Mouse (Mus musculus) hindbrain, embryonic 10.5 days (tissue): Measurements from ENCODE around the gene Trim24. TPM values are rescaled to one million over a fixed set of nuclear protein-coding genes. Genes with fewer than 3 reads are reported as not detected.
A peak's percentile ranks its signal among the peaks of the same experiment; 100 is the strongest.
"Not testable (repeated sequence)": the region's sequence is repeated elsewhere in the genome, so short reads cannot be mapped to it uniquely, and the experiment has no call there.

Source experiments
- DNase-seq: peaks from one replicate; pipeline ENCODE4 v3.0.0-alpha.2; 2017; ENCODE audit warnings: low spot score
- H3K27ac ChIP-seq: fragments of 300-500 bp; sonication (generic); 2 replicates; pipeline ENCODE4 v1.5.1; 2016; ENCODE audit warnings: mild to moderate bottlenecking, moderate library complexity
- H3K27me3 ChIP-seq: fragments of 300-500 bp; sonication (generic); 2 replicates; pipeline ENCODE4 v1.6.1; 2016; ENCODE audit warnings: mild to moderate bottlenecking; ENCODE audit not compliant: poor library complexity, insufficient read depth, severe bottlenecking
- H3K36me3 ChIP-seq: fragments of 300-500 bp; sonication (generic); 2 replicates; pipeline ENCODE4 v1.6.1; 2016; ENCODE audit warnings: mild to moderate bottlenecking, moderate library complexity
- H3K4me1 ChIP-seq: fragments of 300-500 bp; sonication (generic); replicated peaks from 2 replicates; pipeline ENCODE4 v1.6.1; 2016; ENCODE audit warnings: mild to moderate bottlenecking
- H3K4me3 ChIP-seq: fragments of 300-500 bp; sonication (generic); 2 replicates; pipeline ENCODE4 v1.5.1; 2016; ENCODE audit warnings: mild to moderate bottlenecking, moderate library complexity
- H3K9me3 ChIP-seq: fragments of 300-500 bp; sonication (generic); 2 replicates; pipeline ENCODE4 v1.6.1; 2016; ENCODE audit warnings: mild to moderate bottlenecking, moderate library complexity
- WGBS: fragments of 180-500 bp; shearing (Covaris S2); methylation state at CpG from one replicate; pipeline ENCODE4 v1.1.7; 2016; 5-methylcytosine and 5-hydroxymethylcytosine counted together
- polyA plus RNA-seq: library from polyadenylated mRNA; unstranded; fragments of >200 nt; fragmentation: Nextera tagmentation; extraction: Ambion mirVana; gene quantifications from 2 replicates; pipeline ENCODE4 v1.2.1, GENCODE M21; 2016

Gene Trim24
- polyA plus RNA-seq, 1 experiment from 2014 or later: 22.5 TPM

DNA sequence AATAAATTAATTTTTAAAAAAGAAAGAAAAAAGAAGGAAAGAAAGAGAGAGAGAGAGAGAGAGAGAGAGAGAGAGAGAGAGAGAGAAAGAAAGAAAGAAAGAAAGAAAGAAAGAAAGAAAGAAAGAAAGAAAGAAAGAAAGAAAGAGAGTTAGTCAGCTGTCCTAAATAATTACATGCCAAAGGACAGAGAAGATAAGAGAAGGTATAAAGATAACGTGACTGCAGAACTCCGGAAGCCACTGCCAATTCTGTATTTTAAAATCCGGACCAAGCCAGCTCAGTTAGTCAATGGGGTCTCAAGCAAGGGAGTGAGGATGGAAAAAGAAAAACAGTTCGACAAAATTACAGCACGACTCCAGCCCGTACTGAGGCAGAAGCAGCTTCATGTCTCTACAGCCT, 25.7 kb upstream of the Trim24 start:
- DNase-seq, H3K4me3 ChIP-seq, H3K9me3 ChIP-seq, H3K36me3 ChIP-seq, H3K4me1 ChIP-seq, H3K27me3 ChIP-seq, H3K27ac ChIP-seq: not testable (repeated sequence)
- WGBS: 90% methylated on average over 6 of the region's 6 CpGs

DNA sequence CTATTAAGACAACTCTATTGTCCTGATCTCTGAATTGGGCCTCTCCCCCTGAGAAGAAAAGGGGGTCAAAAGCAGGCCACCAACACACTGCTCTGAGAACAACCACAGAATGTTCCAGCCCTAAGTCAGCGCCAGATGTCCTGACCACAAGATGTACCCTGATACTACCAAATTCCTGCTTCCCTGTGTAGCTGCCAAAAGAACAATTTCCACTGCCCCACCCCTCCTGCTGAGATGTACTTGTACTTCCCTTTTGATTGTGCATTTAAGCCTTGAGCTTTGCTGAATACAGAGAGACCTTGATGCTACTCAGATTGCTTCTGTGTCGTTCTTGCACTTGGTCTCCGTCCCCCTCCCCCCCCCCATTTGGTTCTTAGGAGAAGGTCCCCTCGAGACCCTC, 23.1 kb upstream of the Trim24 start:
- not testable (repeated sequence) for H3K9me3 ChIP-seq, H3K36me3 ChIP-seq, H3K4me3 ChIP-seq, H3K27me3 ChIP-seq, DNase-seq, H3K27ac ChIP-seq, H3K4me1 ChIP-seq
- 83% methylated on average over 4 of the region's 4 CpGs for WGBS

DNA sequence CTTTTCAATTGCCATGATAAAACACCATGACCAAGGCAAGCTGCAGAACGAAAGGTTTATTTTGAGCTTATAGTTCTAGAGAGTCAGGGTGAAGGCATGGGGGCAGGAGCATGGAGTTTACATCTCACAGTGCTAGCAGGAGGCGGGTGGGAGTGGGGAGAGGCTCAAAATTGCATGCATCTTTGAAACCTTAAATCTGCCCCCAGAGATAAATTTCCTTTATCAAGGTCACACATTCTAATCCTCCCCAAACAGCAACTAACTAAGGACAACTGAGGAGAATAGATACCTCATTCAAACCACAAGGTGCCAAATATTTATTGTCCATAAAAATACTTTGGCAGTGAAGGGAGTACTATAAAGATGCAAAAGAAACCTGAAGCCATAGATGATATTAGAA, 19.3 kb upstream of the Trim24 start:
- Histone ChIP-seq H3K27me3 (no peaks in the 10 kb centered on the region), H3K4me1 (no peaks in the 10 kb centered on the region), H3K9me3 (peaks cover 9% of the 10 kb centered on the region; the same call in 1 of the 2 replicates), H3K4me3 (no peak overlapping the region), H3K36me3 (no peaks in the 10 kb centered on the region), H3K27ac (no peak overlapping the region)
- 90% methylated on average over 2 of the region's 2 CpGs for WGBS
- DNase-seq: no peak

DNA sequence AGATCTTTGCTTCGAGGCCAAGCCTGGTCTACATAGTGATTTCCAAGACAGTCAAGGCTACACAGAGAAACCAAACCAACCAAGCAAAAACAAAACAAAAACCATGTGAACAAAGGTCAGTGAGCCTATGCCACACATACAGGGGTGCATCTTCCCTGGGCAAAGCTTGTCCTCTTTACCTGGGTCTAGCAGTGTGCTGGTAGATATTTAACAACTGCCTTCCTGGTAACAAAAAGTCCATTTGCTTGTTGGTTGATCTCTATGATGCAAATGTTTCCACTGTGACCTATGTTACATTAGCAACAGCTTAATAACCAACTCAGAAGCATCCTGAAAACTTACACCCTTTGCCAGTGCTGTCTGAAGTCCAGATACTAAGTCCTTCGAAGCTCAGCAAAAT, 17.3 kb upstream of the Trim24 start:
- DNase-seq: no peak
- Histone ChIP-seq H3K4me3 (no peak overlapping the region), H3K27ac (no peak overlapping the region), H3K9me3 (peaks cover 4% of the 10 kb centered on the region; the same call in 1 of the 2 replicates), H3K4me1 (no peaks in the 10 kb centered on the region), H3K36me3 (no peaks in the 10 kb centered on the region), H3K27me3 (no peaks in the 10 kb centered on the region)
- 92% methylated on average over 2 of the region's 2 CpGs for WGBS

DNA sequence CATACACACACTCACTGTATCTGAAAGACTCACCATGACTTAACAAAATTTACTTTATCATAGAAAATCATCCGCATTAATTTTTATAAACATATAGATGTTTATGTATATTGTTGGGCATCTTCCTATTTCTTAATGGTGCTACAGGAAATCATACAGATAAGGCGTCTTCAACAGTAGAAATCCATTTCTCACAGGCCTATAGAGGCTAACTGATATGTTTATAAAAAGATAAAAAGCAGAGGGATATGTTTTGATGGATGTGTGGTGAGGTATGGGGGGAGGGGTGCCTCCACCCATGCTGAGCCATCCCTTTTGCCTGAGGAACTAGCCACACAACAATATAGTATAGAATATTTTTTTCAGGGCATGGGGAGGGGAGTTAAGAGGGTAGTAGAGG, 15.2 kb upstream of the Trim24 start:
- WGBS: 93% methylated on average over 2 of the region's 2 CpGs
- no peak overlapping the region for H3K4me3 ChIP-seq
- H3K27ac ChIP-seq: no peak overlapping the region
- no peak for DNase-seq
- H3K27me3 ChIP-seq: no peaks in the 10 kb centered on the region
- H3K36me3 ChIP-seq: no peaks in the 10 kb centered on the region
- no peaks in the 10 kb centered on the region for H3K4me1 ChIP-seq
- no peaks in the 10 kb centered on the region for H3K9me3 ChIP-seq

DNA sequence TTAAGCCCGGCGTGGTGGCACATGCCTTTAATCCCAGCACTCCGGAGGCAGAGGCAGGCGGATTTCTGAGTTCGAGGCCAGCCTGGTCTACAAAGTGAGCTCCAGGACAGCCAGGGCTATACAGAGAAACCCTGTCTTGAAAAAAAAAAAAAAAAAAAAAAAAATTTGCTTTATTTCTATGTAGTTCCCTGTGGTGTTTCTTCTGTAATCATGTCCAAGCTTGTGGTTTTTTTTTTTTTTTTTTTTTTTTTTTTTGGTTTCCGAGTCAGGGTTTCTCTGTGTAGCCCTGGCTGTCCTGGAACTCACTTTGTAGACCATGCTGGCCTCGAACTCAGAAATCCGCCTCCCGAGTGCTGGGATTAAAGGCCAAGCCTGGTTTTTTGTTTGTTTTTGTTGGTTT, 14.3 kb upstream of the Trim24 start:
- not testable (repeated sequence) for H3K36me3 ChIP-seq, H3K4me1 ChIP-seq, H3K27me3 ChIP-seq, H3K4me3 ChIP-seq, DNase-seq, H3K9me3 ChIP-seq, H3K27ac ChIP-seq
- 93% methylated on average over 9 of the region's 9 CpGs for WGBS

DNA sequence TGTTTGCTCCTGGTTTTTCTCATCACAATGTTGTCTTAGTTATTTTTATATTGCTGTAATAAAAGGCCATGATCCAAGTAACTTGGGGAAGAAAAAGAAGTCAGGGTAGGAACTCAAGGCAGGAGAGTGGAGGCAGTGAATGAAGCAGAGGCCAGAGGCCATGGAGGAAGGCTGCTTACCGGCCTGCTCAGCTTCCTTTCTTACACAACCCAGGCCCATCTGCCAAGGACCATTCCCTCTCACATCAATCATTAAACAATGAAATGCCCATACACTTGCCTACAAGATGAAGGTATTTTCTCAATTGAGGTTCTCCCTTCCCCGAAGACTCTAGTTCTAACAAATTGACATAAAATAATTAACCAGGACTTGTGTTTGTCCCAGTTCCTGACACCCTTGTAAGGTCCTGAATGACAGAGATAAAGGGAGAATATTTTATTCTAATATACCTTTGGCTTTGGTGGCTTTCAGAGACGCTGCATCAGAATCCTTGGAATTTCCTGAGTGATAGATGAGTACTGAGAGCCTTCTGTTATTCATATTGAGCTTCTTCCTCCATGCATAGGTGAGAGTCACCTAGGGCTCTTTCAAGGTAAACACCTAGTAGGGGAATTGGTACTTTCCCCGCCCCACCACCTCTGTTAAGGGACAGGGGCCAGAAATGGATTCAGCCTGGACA, 13.3 kb upstream of the Trim24 start:
- Histone ChIP-seq H3K4me3 (no peak overlapping the region), H3K4me1 (no peaks in the 10 kb centered on the region), H3K9me3 (no peaks in the 10 kb centered on the region), H3K36me3 (no peaks in the 10 kb centered on the region), H3K27ac (no peak overlapping the region), H3K27me3 (no peaks in the 10 kb centered on the region)
- DNase-seq: no peak
- 70% methylated on average over 4 of the region's 4 CpGs for WGBS

DNA sequence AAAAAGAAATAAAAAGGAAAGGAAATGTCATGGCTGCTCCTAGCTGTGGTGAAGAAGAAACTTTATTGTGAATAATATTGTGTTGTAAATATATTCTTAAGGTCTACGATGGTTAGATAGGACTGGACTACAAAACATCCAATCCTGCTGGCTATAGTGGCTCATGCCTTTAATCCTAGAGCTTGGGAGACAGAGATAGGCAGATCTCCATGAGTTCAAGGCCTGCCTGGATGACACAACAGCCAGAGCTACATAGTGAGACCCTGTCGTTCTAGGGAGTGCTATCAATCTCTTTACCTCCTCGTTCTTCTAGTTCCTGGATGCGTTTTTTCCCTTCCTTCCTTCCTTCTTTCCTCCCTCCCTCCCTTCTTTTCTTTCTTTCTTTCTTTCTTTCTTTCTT, 12.5 kb upstream of the Trim24 start:
- no peak for DNase-seq

DNA sequence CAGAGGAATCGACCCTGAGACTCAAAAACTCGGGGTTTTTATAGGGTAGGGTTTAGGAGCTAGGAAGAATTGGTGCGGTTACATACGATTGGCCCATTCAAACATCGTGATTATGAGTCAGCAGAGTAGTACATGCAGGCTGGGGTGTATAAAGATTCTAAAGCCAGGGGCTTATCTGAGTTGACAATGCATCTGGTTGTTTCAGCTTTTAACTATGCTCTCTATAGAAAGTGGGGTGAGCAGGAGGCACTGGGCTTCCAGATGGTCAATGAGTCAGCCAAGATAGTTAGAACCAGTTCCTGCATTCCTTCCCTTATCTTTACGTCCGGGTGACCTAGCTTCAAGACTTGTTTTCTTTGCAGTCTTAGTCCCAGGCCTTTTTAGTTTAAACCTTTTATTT, 7.7 kb upstream of the Trim24 start:
- Histone ChIP-seq H3K4me3 (no peak overlapping the region), H3K9me3 (no peaks in the 10 kb centered on the region), H3K4me1 (no peaks in the 10 kb centered on the region), H3K36me3 (no peaks in the 10 kb centered on the region), H3K27me3 (no peaks in the 10 kb centered on the region), H3K27ac (no peak overlapping the region)
- no peak for DNase-seq
- 90% methylated on average over 7 of the region's 7 CpGs for WGBS

More for the DNA sequence above, 12.5 kb upstream of the Trim24 start:
- Histone ChIP-seq H3K27ac (no peak overlapping the region), H3K27me3 (no peaks in the 10 kb centered on the region), H3K9me3 (no peaks in the 10 kb centered on the region), H3K4me3 (no peak overlapping the region), H3K4me1 (no peaks in the 10 kb centered on the region), H3K36me3 (no peaks in the 10 kb centered on the region)
- WGBS: 87% methylated on average over 4 of the region's 4 CpGs

DNA sequence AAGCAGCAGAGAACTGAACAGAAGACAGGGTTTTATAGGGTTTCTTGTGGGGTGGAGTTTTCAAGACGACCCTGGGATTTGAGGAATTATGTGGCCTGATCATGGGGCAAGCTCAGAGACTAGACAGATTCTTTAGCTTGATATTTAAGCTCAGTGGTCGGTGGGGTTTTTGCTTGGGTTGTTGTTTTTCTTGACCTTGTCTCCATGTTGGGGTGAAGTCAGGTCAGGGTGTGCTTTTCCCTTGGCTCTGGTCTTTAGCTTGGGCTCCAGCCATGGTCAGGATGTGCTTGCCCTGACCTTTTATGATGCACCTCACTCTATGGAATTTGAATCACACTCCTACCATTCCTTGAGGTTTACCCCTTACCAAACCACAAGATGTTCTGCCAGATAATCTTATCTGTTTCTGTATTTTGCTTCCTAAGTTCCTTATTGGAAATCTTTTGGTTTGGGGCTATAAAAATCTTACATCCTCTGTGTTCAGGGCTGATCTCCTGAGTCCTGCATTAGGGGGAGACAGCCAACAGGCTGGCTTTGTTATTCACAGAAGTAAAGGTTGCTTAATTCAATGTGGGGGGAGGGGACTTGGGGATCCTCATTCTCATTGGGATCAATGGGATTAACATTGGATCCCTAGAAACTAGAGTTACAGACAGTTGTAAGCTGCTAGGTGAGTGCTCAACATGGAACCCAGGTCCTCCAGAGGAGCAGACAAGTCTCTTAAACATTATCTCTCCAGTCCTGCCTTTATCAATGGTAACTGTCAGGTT, 6.5 kb upstream of the Trim24 start:
- no peaks in the 10 kb centered on the region for H3K9me3 ChIP-seq
- H3K27me3 ChIP-seq: no peaks in the 10 kb centered on the region
- no peaks in the 10 kb centered on the region for H3K36me3 ChIP-seq
- no peaks in the 10 kb centered on the region for H3K4me1 ChIP-seq
- DNase-seq: no peak
- no peak overlapping the region for H3K4me3 ChIP-seq
- 75% methylated on average over 2 of the region's 2 CpGs for WGBS
- no peak overlapping the region for H3K27ac ChIP-seq

DNA sequence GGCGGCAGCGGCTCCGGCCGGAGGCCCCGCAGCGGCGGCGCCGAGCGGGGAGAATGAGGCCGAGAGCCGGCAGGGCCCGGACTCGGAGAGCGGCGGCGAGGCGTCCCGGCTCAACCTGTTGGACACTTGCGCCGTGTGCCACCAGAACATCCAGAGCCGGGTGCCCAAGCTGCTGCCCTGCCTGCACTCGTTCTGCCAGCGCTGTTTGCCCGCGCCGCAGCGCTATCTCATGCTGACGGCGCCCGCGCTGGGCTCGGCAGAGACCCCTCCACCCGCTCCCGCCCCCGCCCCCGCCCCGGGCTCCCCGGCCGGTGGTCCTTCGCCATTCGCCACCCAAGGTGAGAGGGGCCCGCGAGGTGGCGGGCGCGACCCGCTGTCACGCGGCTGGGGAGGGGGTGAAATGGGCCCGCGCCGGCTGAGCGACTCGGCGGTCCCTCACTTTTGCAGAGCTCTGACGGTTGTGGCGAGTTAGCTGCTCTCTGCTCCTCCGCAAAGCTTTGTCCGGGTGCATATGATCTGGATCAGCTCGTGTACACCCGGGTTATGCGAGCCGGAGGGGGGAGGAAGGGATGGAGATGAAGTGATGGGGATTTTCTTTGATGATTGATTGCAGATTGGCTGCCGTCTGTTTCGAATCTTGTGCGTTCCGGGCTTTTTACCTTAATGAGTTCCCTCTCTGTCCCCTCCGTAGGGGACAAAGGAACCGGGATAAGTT, 683 bp downstream of the Trim24 start:
- H3K36me3 ChIP-seq: peaks cover 42% of the 10 kb centered on the region
- peak; percentile 80 for DNase-seq
- WGBS: under 1% methylated on average over 70 of the region's 70 CpGs
- H3K27me3 ChIP-seq: no peaks in the 10 kb centered on the region
- peak overlapping the region; percentile 92 for H3K4me3 ChIP-seq
- peak overlapping the region; percentile 99 for H3K27ac ChIP-seq
- H3K4me1 ChIP-seq: 0 out of 2 replicates have a peak, but pooled peaks cover 2% of the 10 kb centered on the region
- peaks cover 44% of the 10 kb centered on the region for H3K9me3 ChIP-seq

DNA sequence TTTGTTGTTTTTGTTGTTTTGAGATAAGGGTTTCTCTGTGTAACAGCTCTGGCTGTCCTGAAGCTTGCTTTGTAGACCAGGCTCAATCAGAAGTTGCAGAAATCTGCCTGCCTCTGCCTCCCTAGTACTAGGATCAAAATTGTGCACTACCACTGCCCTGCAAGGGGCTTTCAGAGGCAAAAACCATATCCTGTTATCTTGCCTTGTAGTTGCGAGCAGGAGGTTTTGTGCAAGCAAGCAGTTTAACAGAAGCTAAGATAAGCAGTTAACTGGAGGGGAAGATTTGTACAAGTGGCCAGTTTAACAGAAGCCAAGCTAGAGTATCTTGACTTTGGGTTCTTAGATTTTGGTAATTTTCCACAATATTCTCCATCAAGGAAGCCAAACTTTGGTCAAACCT, 2.2 kb downstream of the Trim24 start:
- Histone ChIP-seq H3K4me3 (peak overlapping the region; percentile 92; the same call in 1 of the 2 replicates), H3K27ac (no peak overlapping the region), H3K27me3 (no peaks in the 10 kb centered on the region), H3K9me3 (peaks cover 59% of the 10 kb centered on the region), H3K36me3 (peaks cover 58% of the 10 kb centered on the region), H3K4me1 (0 out of 2 replicates have a peak, but pooled peaks cover 2% of the 10 kb centered on the region)
- 93% methylated on average over 1 of the region's 1 CpGs for WGBS
- DNase-seq: peak; percentile 4

DNA sequence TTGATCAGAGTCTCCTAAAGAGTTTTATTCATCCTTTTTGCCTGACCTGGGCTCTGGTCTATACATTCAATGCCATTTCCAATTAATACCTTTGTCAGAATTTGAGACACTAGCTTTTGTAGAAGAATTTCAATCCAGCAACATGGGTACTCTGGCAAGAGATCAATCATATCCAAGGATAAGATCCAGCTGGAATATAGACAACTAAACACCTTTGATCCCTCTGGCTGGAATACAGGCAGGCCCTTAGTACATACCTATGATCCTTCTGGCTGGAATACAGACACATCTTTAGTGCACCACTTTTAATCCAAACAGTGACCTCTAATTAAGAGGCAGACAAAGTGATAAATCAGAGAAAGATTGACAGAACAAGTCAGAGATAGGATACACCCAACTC, 3.1 kb downstream of the Trim24 start:
- no peak for DNase-seq
- Histone ChIP-seq H3K4me1 (0 out of 2 replicates have a peak, but pooled peaks cover 2% of the 10 kb centered on the region), H3K27ac (no peak overlapping the region), H3K9me3 (peaks cover 68% of the 10 kb centered on the region), H3K4me3 (no peak overlapping the region), H3K36me3 (peaks cover 67% of the 10 kb centered on the region), H3K27me3 (no peaks in the 10 kb centered on the region)
